Comparison of ENCODE assay signal across 8 mouse cellular contexts in genomic region chr11:77606835-77607537, GRCm38 (mm10). TPM values are rescaled to one million over a fixed set of nuclear protein-coding genes. Genes with fewer than 3 reads are reported as not detected.
DNase-seq lines count a peak whose midpoint lies in the region; ATAC-seq and TF ChIP-seq lines count a peak whose summit lies in the region.

No protein-coding gene starts in this region.

- peak overlapping the region; percentile 97 for H3K27ac ChIP-seq in embryonic facial prominence, embryonic 13.5 days
- peak overlapping the region; percentile 100 for H3K27ac ChIP-seq in heart, embryonic 10.5 days
- H3K27ac ChIP-seq in kidney, embryonic 14.5 days (ENCODE audit: low read depth, low read length), result peak overlapping the region; percentile 97
- peak overlapping the region; percentile 93 for H3K27ac ChIP-seq in liver, embryonic 15.5 days (replicated peaks)
- peak overlapping the region; percentile 98 for H3K27ac ChIP-seq in stomach, postnatal 0 days (replicated peaks)

- no peaks in the 10 kb centered on the region for H3K9me3 ChIP-seq in embryonic facial prominence, embryonic 13.5 days
- H3K9me3 ChIP-seq in heart, embryonic 10.5 days, result no peaks in the 10 kb centered on the region
- H3K9me3 ChIP-seq in kidney, embryonic 14.5 days (ENCODE audit: control insufficient read depth, low read length), result no peaks in the 10 kb centered on the region
- H3K9me3 ChIP-seq in liver, embryonic 15.5 days (replicated peaks), result no peaks in the 10 kb centered on the region
- no peaks in the 10 kb centered on the region for H3K9me3 ChIP-seq in stomach, postnatal 0 days (ENCODE audit: control insufficient read depth, low read length)

- H3K4me1 ChIP-seq in embryonic facial prominence, embryonic 13.5 days, result peaks cover 14% of the 10 kb centered on the region
- peaks cover 15% of the 10 kb centered on the region; the same call in 1 of the 2 replicates for H3K4me1 ChIP-seq in heart, embryonic 10.5 days
- peaks cover 9% of the 10 kb centered on the region; the same call in 1 of the 2 replicates for H3K4me1 ChIP-seq in kidney, embryonic 14.5 days (ENCODE audit: control insufficient read depth, insufficient read depth, low read length)
- H3K4me1 ChIP-seq in liver, embryonic 15.5 days (replicated peaks), result peaks cover 33% of the 10 kb centered on the region
- no peaks in the 10 kb centered on the region for H3K4me1 ChIP-seq in stomach, postnatal 0 days (replicated peaks; ENCODE audit: control insufficient read depth, insufficient read depth)

- peak overlapping the region; percentile 98 for H3K4me3 ChIP-seq in embryonic facial prominence, embryonic 13.5 days
- H3K4me3 ChIP-seq in heart, embryonic 10.5 days, result peak overlapping the region; percentile 100
- peak overlapping the region; percentile 99 for H3K4me3 ChIP-seq in kidney, embryonic 14.5 days (ENCODE audit: low read length)
- peak overlapping the region; percentile 88 for H3K4me3 ChIP-seq in liver, embryonic 15.5 days (replicated peaks)
- peak overlapping the region; percentile 100 for H3K4me3 ChIP-seq in stomach, postnatal 0 days (ENCODE audit: low read depth, low read length)

- peak; percentile 55 for DNase-seq in CD4-positive, CD25-positive, alpha-beta regulatory T cell, adult 2 months (ENCODE audit: low read depth, low spot score)
- DNase-seq in adrenal gland, postnatal 36 days, result peak; percentile 42 to 51
- peak; percentile 83 for DNase-seq in heart, embryonic 10.5 days (ENCODE audit: low spot score)
- DNase-seq in neural tube, embryonic 10.5 days (ENCODE audit: extremely low spot score, low spot score), result peak; percentile 76
- peak; percentile 54 for DNase-seq in stomach, postnatal 0 days (ENCODE audit: low spot score)

- peak overlapping the region; percentile 81 for H3K4me2 ChIP-seq in embryonic facial prominence, embryonic 13.5 days
- peak overlapping the region; percentile 57 for H3K4me2 ChIP-seq in kidney, embryonic 14.5 days (replicated peaks; ENCODE audit: low read depth, low read length)
- peak overlapping the region; percentile 92 for H3K4me2 ChIP-seq in liver, embryonic 15.5 days
- peak overlapping the region; percentile 90 for H3K4me2 ChIP-seq in stomach, postnatal 0 days (replicated peaks; ENCODE audit: low read depth)

- no peak for TF ChIP-seq CTCF in stomach, postnatal 0 days (IDR thresholded peaks at IDR 0.05; ENCODE audit: low read depth)

- ATAC-seq in embryonic facial prominence, embryonic 13.5 days (ENCODE audit: insufficient number of reproducible peaks, insufficient read depth, low FRiP score, low TSS enrichment, low read depth), result peak; percentile 43; the same call in 1 of the 2 replicates
- ATAC-seq in kidney, embryonic 14.5 days (ENCODE audit: low FRiP score, low TSS enrichment), result peak; percentile 81
- ATAC-seq in liver, embryonic 15.5 days (ENCODE audit: insufficient read depth), result peak; percentile 49
- ATAC-seq in stomach, postnatal 0 days (ENCODE audit: low FRiP score, low TSS enrichment), result peak; percentile 30

- H3K27me3 ChIP-seq in embryonic facial prominence, embryonic 13.5 days, result no peaks in the 10 kb centered on the region
- no peaks in the 10 kb centered on the region for H3K27me3 ChIP-seq in heart, embryonic 10.5 days (ENCODE audit: insufficient read depth, poor library complexity, severe bottlenecking)
- no peaks in the 10 kb centered on the region for H3K27me3 ChIP-seq in kidney, embryonic 14.5 days (ENCODE audit: control insufficient read depth, insufficient read depth, low read length)
- no peaks in the 10 kb centered on the region for H3K27me3 ChIP-seq in liver, embryonic 15.5 days
- no peaks in the 10 kb centered on the region for H3K27me3 ChIP-seq in stomach, postnatal 0 days (ENCODE audit: control insufficient read depth, insufficient read depth, low read length)

- H3K9ac ChIP-seq in embryonic facial prominence, embryonic 13.5 days, result peak overlapping the region; percentile 99
- peak overlapping the region; percentile 100 for H3K9ac ChIP-seq in kidney, embryonic 14.5 days (ENCODE audit: low read depth, low read length)
- H3K9ac ChIP-seq in liver, embryonic 15.5 days, result peak overlapping the region; percentile 97
- H3K9ac ChIP-seq in stomach, postnatal 0 days (ENCODE audit: low read length), result peak overlapping the region; percentile 99

- WGBS in embryonic facial prominence, embryonic 13.5 days, result 2% methylated on average over 24 of the region's 48 CpGs
- WGBS in heart, embryonic 10.5 days, result under 1% methylated on average over 31 of the region's 48 CpGs
- 1% methylated on average over 38 of the region's 48 CpGs for WGBS in kidney, embryonic 14.5 days
- WGBS in liver, embryonic 15.5 days (ENCODE audit: insufficient replicate concordance), result under 1% methylated on average over 39 of the region's 48 CpGs
- WGBS in stomach, postnatal 0 days, result 1% methylated on average over 25 of the region's 48 CpGs

- TF ChIP-seq EP300 in stomach, postnatal 0 days (optimal IDR thresholded peaks at IDR 0.05), result no peak

- H3K36me3 ChIP-seq in embryonic facial prominence, embryonic 13.5 days, result peaks cover 7% of the 10 kb centered on the region; the same call in 1 of the 2 replicates
- peaks cover 20% of the 10 kb centered on the region for H3K36me3 ChIP-seq in heart, embryonic 10.5 days
- H3K36me3 ChIP-seq in kidney, embryonic 14.5 days (ENCODE audit: control insufficient read depth, insufficient read depth, low read length), result 0 out of 2 replicates have a peak, but pooled peaks cover 4% of the 10 kb centered on the region
- H3K36me3 ChIP-seq in liver, embryonic 15.5 days (replicated peaks), result peaks cover 10% of the 10 kb centered on the region
- no peaks in the 10 kb centered on the region; the same call in 1 of the 2 replicates for H3K36me3 ChIP-seq in stomach, postnatal 0 days (ENCODE audit: control insufficient read depth, insufficient read depth, low read length)

RNA-seq across cellular contexts. Expression of gene Taok1, which starts 0.6 kb away (rescaled TPM):
- 10 to 100 TPM; 59.9 to 60.0 TPM for total RNA-seq in adrenal gland, postnatal 36 days (2021)
- 14.3 and 15.2 TPM in 2 replicates for polyA plus RNA-seq in embryonic facial prominence, embryonic 13.5 days (2015; fragmentation: Nextera tagmentation; extraction: Ambion mirVana)
- polyA plus RNA-seq in heart, embryonic 10.5 days (2016; fragmentation: Nextera tagmentation; extraction: Ambion mirVana), result 10.9 and 12.8 TPM in 2 replicates
- polyA plus RNA-seq in kidney, embryonic 14.5 days (2014; fragmentation: Nextera tagmentation; extraction: Ambion mirVana), result 21.4 and 23.7 TPM in 2 replicates
- 3.6 and 3.7 TPM in 2 replicates for polyA plus RNA-seq in liver, embryonic 15.5 days (2015; fragmentation: Nextera tagmentation; extraction: Ambion mirVana)
- polyA plus RNA-seq in stomach, postnatal 0 days (2015; fragmentation: Nextera tagmentation; extraction: Ambion mirVana), result 11.8 and 12.2 TPM in 2 replicates

Comparison
In these comparisons a context has a peak if more than half of its experiments do, and no peak if none do; other contexts are left out.
1. Peak in every context shown above with its lines: DNase-seq, ATAC-seq, H3K4me3 ChIP-seq and H3K27ac ChIP-seq.
2. ATAC-seq: peak in every context shown above with its lines; median percentile 81 in kidney, embryonic 14.5 days; 49 in liver, embryonic 15.5 days; 43 in embryonic facial prominence, embryonic 13.5 days; 30 in stomach, postnatal 0 days.